Mouse (Mus musculus) brain, embryonic 14.5 days (tissue): ENCODE measurements around the gene Gm45521.

ENCODE experiments used
- CTCF ChIP-seq: fragments of 200-500 bp; IDR thresholded peaks from 2 replicates; pipeline ENCODE4 v1.5.1; 2012; ENCODE audit warnings: inconsistent platforms, mild to moderate bottlenecking, moderate library complexity, borderline replicate concordance; ENCODE audit not compliant: insufficient read depth, insufficient read length; ENCODE audit errors: extremely low read depth
- POLR2A ChIP-seq: fragments of 200-500 bp; IDR thresholded peaks from 2 replicates; pipeline ENCODE4 v1.6.1; 2012; ENCODE audit warnings: mild to moderate bottlenecking, inconsistent platforms, borderline replicate concordance; ENCODE audit not compliant: poor library complexity, insufficient read depth, insufficient read length, severe bottlenecking; ENCODE audit errors: extremely low read depth

GRCm38 (mm10) chr14:7918150-7918991 lies 38.7 kb upstream of the Gm45521 start:
- TF ChIP-seq CTCF (no peak), POLR2A (no peak)
